Mouse (Mus musculus): ENCODE measurements around the gene C730034F03Rik. TPM values are rescaled to one million over a fixed set of nuclear protein-coding genes. Genes with fewer than 3 reads are reported as not detected.

C730034F03Rik gene
- polyA plus RNA-seq, 1 experiment from 2014 or later: 1.1 TPM

DNA sequence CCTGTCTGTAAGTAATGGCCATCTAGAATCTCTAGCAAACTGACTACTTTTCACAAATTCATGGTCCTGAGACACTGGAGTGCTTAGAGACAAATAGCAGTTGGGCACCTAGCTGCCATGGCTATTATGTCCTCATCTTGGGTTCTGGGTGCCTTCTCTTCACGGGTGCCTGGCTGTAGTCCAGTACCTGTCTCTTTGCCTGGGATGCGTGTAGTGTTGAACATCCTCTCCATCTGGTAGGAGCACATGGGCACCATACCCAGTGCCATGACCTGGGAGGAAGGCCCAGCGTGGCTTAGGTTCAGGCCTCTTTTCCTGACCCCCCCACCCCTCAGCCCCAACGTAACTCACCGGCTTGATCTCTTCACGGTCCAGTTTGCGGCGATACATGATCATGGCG is 7.5 kb upstream of the C730034F03Rik start:
- H3K4me3 ChIP-seq (ENCODE audit: low read depth, low read length): no peak overlapping the region
- H3K4me2 ChIP-seq (replicated peaks; ENCODE audit: low read depth): no peak overlapping the region
- WGBS: 92% methylated on average over 9 of the region's 9 CpGs
- no peaks in the 10 kb centered on the region for H3K9me3 ChIP-seq (ENCODE audit: control insufficient read depth)
- H3K4me1 ChIP-seq (replicated peaks; ENCODE audit: control insufficient read depth, insufficient read depth, low read length): no peaks in the 10 kb centered on the region
- no peak for TF ChIP-seq CTCF (IDR thresholded peaks at IDR 0.05; ENCODE audit: low read depth)
- no peaks in the 10 kb centered on the region for H3K27me3 ChIP-seq (replicated peaks; ENCODE audit: control insufficient read depth, insufficient read depth, low read length)
- no peak for ATAC-seq
- no peak overlapping the region for H3K9ac ChIP-seq (ENCODE audit: low read depth, low read length)
- no peak overlapping the region for H3K27ac ChIP-seq (ENCODE audit: low read depth, low read length)
- H3K36me3 ChIP-seq (ENCODE audit: control insufficient read depth, insufficient read depth): peaks cover 39% of the 10 kb centered on the region

DNA sequence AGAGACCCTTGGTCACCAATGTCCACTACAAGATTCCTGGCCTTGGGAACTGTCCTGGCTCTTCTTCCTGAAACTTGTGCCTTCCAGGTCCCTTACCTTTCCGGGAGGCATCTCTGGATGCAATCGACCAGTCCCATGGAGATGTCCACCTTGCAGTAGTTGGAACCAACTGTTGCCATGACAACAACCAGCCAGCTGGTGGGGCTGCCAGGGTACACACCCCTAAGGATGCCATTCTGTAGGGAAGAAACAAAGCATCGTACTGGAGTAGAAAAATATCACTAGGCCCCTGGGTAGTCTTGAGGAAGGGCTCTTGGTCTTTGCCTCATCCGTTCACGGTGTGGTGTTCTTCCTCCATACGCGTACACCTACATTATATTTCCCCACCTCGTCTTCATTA is 4.8 kb upstream of the C730034F03Rik start:
- ATAC-seq: no peak
- TF ChIP-seq CTCF (IDR thresholded peaks at IDR 0.05; ENCODE audit: low read depth): no peak
- Histone ChIP-seq H3K4me1 (replicated peaks; ENCODE audit: control insufficient read depth, insufficient read depth, low read length) (0 out of 2 replicates have a peak, but pooled peaks cover 8% of the 10 kb centered on the region), H3K36me3 (ENCODE audit: control insufficient read depth, insufficient read depth) (peaks cover 36% of the 10 kb centered on the region), H3K4me2 (replicated peaks; ENCODE audit: low read depth) (no peak overlapping the region), H3K27ac (ENCODE audit: low read depth, low read length) (no peak overlapping the region), H3K27me3 (replicated peaks; ENCODE audit: control insufficient read depth, insufficient read depth, low read length) (no peaks in the 10 kb centered on the region), H3K4me3 (ENCODE audit: low read depth, low read length) (no peak overlapping the region), H3K9me3 (ENCODE audit: control insufficient read depth) (no peaks in the 10 kb centered on the region), H3K9ac (ENCODE audit: low read depth, low read length) (no peak overlapping the region)
- 82% methylated on average over 8 of the region's 8 CpGs for WGBS

DNA sequence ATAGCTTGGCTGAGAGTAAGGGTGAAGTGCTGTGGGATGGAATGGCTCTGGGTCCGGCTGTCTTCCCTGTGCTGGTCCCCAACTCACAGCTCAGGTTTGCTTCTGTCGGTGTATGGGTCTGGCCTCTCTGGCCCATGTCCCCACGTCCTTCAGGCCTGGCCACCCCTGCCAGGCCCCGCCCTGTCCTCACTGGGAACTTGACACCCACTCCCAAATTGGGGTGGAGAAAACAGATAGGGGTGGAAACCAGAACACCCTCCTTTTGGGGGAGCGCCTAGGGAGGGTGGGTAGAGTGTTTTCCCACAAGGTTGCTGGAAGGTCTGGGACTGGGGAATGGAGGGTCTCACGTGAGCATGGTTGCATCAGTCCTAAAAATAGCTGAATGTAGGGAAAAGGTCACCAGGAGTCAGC is 3.7 kb upstream of the C730034F03Rik start, which contains the start of gene Cpt1b:
Gene Cpt1b (minus strand): TSS at position 153 of the 411 bp plus-strand sequence.
- no peak within 1 kb of the TSS for H3K9ac ChIP-seq (ENCODE audit: low read depth, low read length)
- H3K4me1 ChIP-seq (replicated peaks; ENCODE audit: control insufficient read depth, insufficient read depth, low read length): 0 out of 2 replicates have a peak, but pooled peaks cover 8% of the 10 kb centered on the region
- H3K27ac ChIP-seq (ENCODE audit: low read depth, low read length): no peak within 1 kb of the TSS
- H3K36me3 ChIP-seq (ENCODE audit: control insufficient read depth, insufficient read depth): peaks cover 29% of the 10 kb centered on the region
- H3K27me3 ChIP-seq (replicated peaks; ENCODE audit: control insufficient read depth, insufficient read depth, low read length): no peaks in the 10 kb centered on the region
- ATAC-seq: no peak
- no peaks in the 10 kb centered on the region for H3K9me3 ChIP-seq (ENCODE audit: control insufficient read depth)
- no peak within 1 kb of the TSS for H3K4me2 ChIP-seq (replicated peaks; ENCODE audit: low read depth)
- no peak for TF ChIP-seq CTCF (IDR thresholded peaks at IDR 0.05; ENCODE audit: low read depth)
- H3K4me3 ChIP-seq (ENCODE audit: low read depth, low read length): no peak within 1 kb of the TSS
- 48% methylated on average over 6 of the region's 6 CpGs for WGBS

DNA sequence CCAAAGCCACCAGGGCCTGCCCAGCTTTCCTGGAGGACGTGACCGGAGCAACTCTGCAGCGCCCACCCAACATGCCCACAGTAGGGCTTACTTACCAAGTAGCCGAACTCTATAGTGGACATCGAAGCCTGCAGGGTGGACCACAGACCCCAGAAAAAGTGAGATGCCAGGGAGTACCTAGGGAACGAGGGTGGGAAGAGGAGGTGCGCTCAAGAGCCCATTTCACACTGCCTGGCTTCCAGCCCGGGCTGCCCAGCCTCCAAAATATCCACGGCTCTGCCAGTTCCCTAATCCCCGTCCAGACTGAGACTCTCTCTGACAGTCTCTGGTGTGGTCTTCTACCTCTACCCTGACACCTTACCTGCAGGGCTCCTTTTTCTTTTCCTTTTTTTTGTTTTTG is 2.7 kb upstream of the C730034F03Rik start:
- peaks cover 29% of the 10 kb centered on the region for H3K36me3 ChIP-seq (ENCODE audit: control insufficient read depth, insufficient read depth)
- H3K4me3 ChIP-seq (ENCODE audit: low read depth, low read length): no peak overlapping the region
- WGBS: 97% methylated on average over 10 of the region's 10 CpGs
- H3K4me1 ChIP-seq (replicated peaks; ENCODE audit: control insufficient read depth, insufficient read depth, low read length): peaks cover 8% of the 10 kb centered on the region; the same call in 1 of the 2 replicates
- no peak overlapping the region for H3K4me2 ChIP-seq (replicated peaks; ENCODE audit: low read depth)
- no peak overlapping the region for H3K27ac ChIP-seq (ENCODE audit: low read depth, low read length)
- H3K9ac ChIP-seq (ENCODE audit: low read depth, low read length): no peak overlapping the region
- TF ChIP-seq CTCF (IDR thresholded peaks at IDR 0.05; ENCODE audit: low read depth): no peak
- no peaks in the 10 kb centered on the region for H3K27me3 ChIP-seq (replicated peaks; ENCODE audit: control insufficient read depth, insufficient read depth, low read length)
- ATAC-seq: no peak
- no peaks in the 10 kb centered on the region for H3K9me3 ChIP-seq (ENCODE audit: control insufficient read depth)

DNA sequence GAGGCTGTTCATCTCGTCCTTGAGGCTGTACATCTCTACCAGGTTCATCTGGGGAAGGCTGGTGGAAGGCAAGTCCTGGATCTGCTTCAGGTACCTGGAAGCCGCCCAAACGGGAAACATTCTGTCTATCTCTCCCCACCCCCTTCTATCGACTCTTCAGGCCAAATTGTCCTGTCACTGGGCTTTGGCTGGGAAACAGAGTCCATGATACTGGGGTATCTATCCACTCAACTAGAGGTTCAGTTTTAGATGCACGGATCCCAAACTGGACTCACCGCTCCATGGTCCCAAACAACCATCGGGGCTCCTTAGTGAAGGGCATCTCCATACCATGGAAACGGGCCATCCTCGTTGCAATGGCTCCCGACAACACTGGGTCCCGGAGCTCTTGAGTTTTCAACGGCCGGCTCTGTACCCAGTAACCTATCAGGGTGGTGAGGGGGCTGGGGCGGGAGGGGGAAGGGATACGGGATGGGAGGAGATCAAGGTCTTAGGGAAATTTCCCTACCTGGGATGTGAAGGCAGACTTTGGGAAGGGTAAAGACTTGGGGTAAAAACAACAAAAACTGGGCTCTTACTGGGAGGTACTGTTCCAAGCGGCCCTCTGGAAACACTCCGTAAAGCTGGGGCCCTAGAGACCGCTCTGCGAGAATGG is 1.1 kb upstream of the C730034F03Rik start:
- ATAC-seq: no peak
- 86% methylated on average over 19 of the region's 19 CpGs for WGBS
- peaks cover 29% of the 10 kb centered on the region for H3K36me3 ChIP-seq (ENCODE audit: control insufficient read depth, insufficient read depth)

DNA sequence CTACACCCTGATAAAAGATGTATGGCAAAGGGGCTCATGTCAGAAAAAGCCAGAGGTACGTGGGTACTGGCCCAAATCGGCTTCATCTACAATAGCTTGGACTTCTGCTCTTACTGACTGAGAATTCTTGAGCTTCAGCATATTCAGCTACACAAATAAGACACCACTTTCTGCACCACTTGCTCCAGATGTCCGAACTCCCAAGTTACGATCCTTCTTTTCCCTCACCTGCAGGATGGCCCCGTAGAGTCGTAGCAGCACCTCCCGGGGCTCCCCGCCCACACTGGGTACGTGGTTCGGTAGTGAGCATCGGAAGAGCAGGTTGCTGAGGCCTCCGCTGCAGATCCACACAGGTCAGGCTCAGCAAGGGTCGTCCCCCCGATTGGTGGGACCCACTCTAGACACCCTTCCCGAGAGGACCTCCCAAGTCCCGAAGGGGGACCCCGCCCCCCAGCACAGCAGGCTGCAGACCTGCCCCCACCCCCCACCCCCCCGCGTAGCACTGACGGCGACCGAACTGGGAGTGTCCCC is 503 bp upstream of the C730034F03Rik start:
- peak overlapping the region; percentile 83 for H3K9ac ChIP-seq (ENCODE audit: low read depth, low read length)
- H3K36me3 ChIP-seq (ENCODE audit: control insufficient read depth, insufficient read depth): peaks cover 22% of the 10 kb centered on the region
- 3% methylated on average over 22 of the region's 22 CpGs for WGBS
- H3K9me3 ChIP-seq (ENCODE audit: control insufficient read depth): no peaks in the 10 kb centered on the region
- ATAC-seq: peak; percentile 14
- no peak for TF ChIP-seq CTCF (IDR thresholded peaks at IDR 0.05; ENCODE audit: low read depth)
- H3K4me3 ChIP-seq (ENCODE audit: low read depth, low read length): peak overlapping the region; percentile 82
- H3K27ac ChIP-seq (ENCODE audit: low read depth, low read length): peak overlapping the region; percentile 99
- peak overlapping the region; percentile 94 for H3K4me2 ChIP-seq (replicated peaks; ENCODE audit: low read depth)
- H3K4me1 ChIP-seq (replicated peaks; ENCODE audit: control insufficient read depth, insufficient read depth, low read length): peaks cover 8% of the 10 kb centered on the region; the same call in 1 of the 2 replicates
- no peaks in the 10 kb centered on the region for H3K27me3 ChIP-seq (replicated peaks; ENCODE audit: control insufficient read depth, insufficient read depth, low read length)

More for the DNA sequence above, 1.1 kb upstream of the C730034F03Rik start:
- Histone ChIP-seq H3K4me3 (ENCODE audit: low read depth, low read length) (peak overlapping the region; percentile 82), H3K4me2 (replicated peaks; ENCODE audit: low read depth) (peak overlapping the region; percentile 94), H3K9ac (ENCODE audit: low read depth, low read length) (peak overlapping the region; percentile 83; the same call in 1 of the 2 replicates), H3K27ac (ENCODE audit: low read depth, low read length) (no peak overlapping the region), H3K4me1 (replicated peaks; ENCODE audit: control insufficient read depth, insufficient read depth, low read length) (peaks cover 8% of the 10 kb centered on the region; the same call in 1 of the 2 replicates), H3K27me3 (replicated peaks; ENCODE audit: control insufficient read depth, insufficient read depth, low read length) (no peaks in the 10 kb centered on the region), H3K9me3 (ENCODE audit: control insufficient read depth) (no peaks in the 10 kb centered on the region)
- TF ChIP-seq CTCF (IDR thresholded peaks at IDR 0.05; ENCODE audit: low read depth): no peak
